Mouse (Mus musculus): ENCODE results near the gene Scgb2b20. TPM values are rescaled to one million over a fixed set of nuclear protein-coding genes. Genes with fewer than 3 reads are reported as not detected.
"Not testable (repeated sequence)": the region's sequence is repeated elsewhere in the genome, so short reads cannot be mapped to it uniquely, and the experiment has no call there.

Scgb2b20 gene
- polyA plus RNA-seq (2012; rRNA removed) = not detected in 2 replicates

DNA sequence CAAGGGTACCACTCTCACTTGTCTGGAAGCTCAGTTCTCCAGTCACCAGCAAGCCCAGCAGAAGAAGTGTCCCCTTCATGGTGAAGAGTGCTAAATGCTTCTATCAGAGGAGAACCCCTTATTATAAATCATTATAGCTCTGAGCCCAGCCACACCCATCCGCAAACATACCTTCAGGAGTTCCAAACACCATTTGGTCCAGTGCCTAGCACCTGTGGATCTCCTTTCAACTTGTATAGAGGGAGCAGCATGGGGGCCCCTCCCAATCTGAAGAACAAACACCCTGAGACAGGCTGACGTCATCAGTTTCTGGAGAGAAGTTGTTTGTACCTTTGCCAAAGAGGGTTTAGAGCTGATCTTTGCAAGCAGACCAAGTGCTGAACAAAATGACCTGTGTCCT lies at the start of gene Scgb2b20:
Gene Scgb2b20, minus strand, starts transcription at position 101 of the 400 bp plus-strand sequence.
- not testable (repeated sequence) for H3K27ac ChIP-seq (ENCODE audit: insufficient read depth, low read length); H3K4me1 ChIP-seq (ENCODE audit: control insufficient read depth, insufficient read depth, low read length); H3K4me3 ChIP-seq (ENCODE audit: insufficient read depth, low read length)

DNA sequence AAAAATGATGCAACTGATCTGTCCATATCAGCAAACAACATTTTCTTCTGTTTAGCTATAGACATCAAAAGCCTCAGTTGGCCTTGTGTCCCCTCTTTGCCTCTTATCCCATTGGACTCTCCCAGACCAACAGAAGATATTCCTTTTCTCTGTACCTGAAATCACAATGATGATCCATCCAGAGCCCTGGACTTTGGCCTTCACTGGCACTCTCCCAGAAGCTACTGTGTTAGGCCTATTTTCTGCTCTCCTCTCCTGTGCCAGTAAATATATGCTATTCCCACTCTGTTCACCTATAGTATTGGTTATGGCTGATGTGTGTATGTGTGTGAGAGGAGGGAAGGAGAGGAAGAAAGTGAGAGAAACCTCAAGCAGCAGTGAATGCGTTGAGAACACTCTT lies 43.6 kb upstream of the Scgb2b20 start:
- not testable (repeated sequence) for H3K4me1 ChIP-seq (ENCODE audit: control insufficient read depth, insufficient read depth, low read length); H3K4me3 ChIP-seq (ENCODE audit: insufficient read depth, low read length); H3K27ac ChIP-seq (ENCODE audit: insufficient read depth, low read length)

DNA sequence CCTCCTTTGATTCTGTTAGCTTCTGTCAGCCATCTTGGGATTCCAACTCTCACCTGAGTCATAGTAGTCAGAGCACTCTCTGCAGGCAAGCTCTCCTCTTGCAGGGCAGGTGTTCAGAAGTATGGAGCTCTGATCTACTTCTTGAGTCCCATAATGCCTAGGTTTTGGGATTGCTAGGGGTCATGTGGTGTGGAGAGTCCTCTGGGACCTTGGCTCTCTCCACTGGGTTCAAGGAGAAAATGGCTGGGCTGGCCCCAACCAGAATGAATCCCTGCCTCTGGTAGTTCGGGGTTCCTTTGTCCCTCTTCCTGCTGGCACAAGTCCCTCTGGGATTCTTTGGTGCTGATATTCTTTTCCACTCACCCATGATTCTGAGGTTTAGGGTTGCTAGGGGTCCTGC lies 35.5 kb upstream of the Scgb2b20 start:
- Histone ChIP-seq H3K27ac (ENCODE audit: insufficient read depth, low read length) (no peak overlapping the region), H3K4me1 (ENCODE audit: control insufficient read depth, insufficient read depth, low read length) (no peaks in the 10 kb centered on the region), H3K4me3 (ENCODE audit: insufficient read depth, low read length) (no peak overlapping the region)
- no peak for TF ChIP-seq CTCF (IDR thresholded peaks at IDR 0.05; ENCODE audit: extremely low read depth, insufficient read depth, low read length)

DNA sequence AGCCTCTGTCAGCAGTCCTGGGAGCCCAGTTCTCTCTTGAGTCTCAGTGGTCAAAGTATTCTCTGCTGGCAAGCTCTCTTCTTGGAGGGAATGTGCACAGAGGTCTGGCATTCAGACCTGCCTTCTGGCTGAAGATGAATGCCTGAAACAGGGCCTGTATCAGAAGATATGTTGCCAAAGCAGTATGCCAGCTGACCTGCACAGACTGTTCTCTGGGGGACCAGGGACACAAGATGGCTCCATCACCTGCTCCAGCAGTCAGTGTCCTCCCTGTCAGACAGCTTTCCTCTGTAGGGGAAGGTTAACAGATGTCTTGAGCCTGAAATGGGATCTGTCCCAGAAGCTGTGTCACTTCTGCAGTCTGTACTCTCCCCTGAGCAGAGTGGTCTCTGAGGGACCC lies 33.6 kb upstream of the Scgb2b20 start:
- not testable (repeated sequence) for H3K4me3 ChIP-seq (ENCODE audit: insufficient read depth, low read length); H3K27ac ChIP-seq (ENCODE audit: insufficient read depth, low read length); H3K4me1 ChIP-seq (ENCODE audit: control insufficient read depth, insufficient read depth, low read length)

DNA sequence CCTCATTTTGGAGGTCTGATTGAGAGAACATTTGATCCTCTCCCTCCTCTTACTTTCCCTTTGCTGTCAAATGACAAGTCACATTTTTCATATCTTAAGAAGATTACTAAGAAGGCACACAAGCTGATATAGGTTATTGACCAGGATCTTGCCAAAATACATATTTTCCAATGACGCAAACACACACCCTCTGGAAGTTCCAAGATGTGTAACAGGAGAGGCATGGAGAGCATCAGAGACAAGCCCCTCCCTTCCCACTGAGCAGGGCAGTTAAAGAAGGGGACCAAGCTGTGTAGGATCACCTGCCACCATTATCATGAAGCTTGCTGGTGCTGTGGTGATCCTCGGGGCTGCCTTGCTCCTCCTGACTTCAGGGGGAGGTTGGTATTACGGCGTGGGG lies 6.8 kb upstream of the Scgb2b20 start, which contains the start of gene Scgb1b20:
Gene Scgb1b20, plus strand, starts transcription at position 301 of the 400 bp plus-strand sequence.
- not testable (repeated sequence) for H3K4me1 ChIP-seq (ENCODE audit: control insufficient read depth, insufficient read depth, low read length); H3K4me3 ChIP-seq (ENCODE audit: insufficient read depth, low read length); H3K27ac ChIP-seq (ENCODE audit: insufficient read depth, low read length)

Other genes with a start within 250 kb of the Scgb2b20 start
- gene Scgb2b18, start 192.5 kb downstream of the Scgb2b20 start, polyA plus RNA-seq (2012; rRNA removed) = not detected in 2 replicates
- not detected in 2 replicates for gene Scgb1b18, start 180.8 kb downstream of the Scgb2b20 start, polyA plus RNA-seq (2012; rRNA removed)
- gene Scgb2b19, start 86.0 kb downstream of the Scgb2b20 start, polyA plus RNA-seq (2012; rRNA removed) = not detected in 2 replicates
- gene Scgb1b19, start 79.0 kb downstream of the Scgb2b20 start, polyA plus RNA-seq (2012; rRNA removed) = not detected in 2 replicates
- not detected in 2 replicates for gene Scgb1b20, start 6.9 kb upstream of the Scgb2b20 start, polyA plus RNA-seq (2012; rRNA removed)
- gene Scgb2b21, start 154.1 kb upstream of the Scgb2b20 start, polyA plus RNA-seq (2012; rRNA removed) = not detected in 2 replicates

Measured in cortical plate, adult 2 months (tissue).